Mouse (Mus musculus) E14TG2a.4 (cell line): ENCODE measurements at regions not wholly inside any gene's neighbourhood (a gene's known extent, or its start where the extent isn't known, plus 50 kb on each side); places are given as distances from the start of the nearest gene placed in this dataset.

Experiments used
- CTCF ChIP-seq: conservative IDR thresholded peaks from 2 replicates; pipeline ENCODE4 v1.5.1; 2014; ENCODE audit warnings: low read length
- POU5F1 ChIP-seq: IDR thresholded peaks from 2 replicates; pipeline ENCODE4 v1.6.1; 2014; ENCODE audit warnings: low read length, borderline replicate concordance

DNA sequence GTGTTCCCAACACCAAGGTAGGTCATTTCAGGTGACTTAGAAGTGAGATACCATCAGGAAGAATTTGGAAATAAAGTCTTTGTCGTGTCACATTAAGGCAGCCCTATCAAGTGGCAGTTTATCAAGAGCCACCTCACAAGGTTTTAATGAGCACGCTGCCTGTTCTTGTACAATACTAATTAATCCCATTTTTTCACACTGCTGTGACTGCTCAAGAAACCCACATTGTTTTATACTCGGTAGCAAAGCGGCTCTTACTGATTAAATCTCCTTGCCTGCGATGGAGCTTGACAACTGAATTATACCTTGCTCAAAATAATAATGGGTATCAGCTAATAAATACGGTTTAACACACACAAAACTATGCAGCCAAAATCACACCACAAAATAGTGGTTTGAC lies 175.2 kb downstream of the Gm11011 start:
- no peak for TF ChIP-seq CTCF
- no peak for TF ChIP-seq POU5F1
